Mouse (Mus musculus): ENCODE data around the gene Ehd4. TPM values are rescaled to one million over a fixed set of nuclear protein-coding genes. Genes with fewer than 3 reads are reported as not detected.

Gene Ehd4
- polyA plus RNA-seq, 1 experiment = 55.8 TPM

DNA sequence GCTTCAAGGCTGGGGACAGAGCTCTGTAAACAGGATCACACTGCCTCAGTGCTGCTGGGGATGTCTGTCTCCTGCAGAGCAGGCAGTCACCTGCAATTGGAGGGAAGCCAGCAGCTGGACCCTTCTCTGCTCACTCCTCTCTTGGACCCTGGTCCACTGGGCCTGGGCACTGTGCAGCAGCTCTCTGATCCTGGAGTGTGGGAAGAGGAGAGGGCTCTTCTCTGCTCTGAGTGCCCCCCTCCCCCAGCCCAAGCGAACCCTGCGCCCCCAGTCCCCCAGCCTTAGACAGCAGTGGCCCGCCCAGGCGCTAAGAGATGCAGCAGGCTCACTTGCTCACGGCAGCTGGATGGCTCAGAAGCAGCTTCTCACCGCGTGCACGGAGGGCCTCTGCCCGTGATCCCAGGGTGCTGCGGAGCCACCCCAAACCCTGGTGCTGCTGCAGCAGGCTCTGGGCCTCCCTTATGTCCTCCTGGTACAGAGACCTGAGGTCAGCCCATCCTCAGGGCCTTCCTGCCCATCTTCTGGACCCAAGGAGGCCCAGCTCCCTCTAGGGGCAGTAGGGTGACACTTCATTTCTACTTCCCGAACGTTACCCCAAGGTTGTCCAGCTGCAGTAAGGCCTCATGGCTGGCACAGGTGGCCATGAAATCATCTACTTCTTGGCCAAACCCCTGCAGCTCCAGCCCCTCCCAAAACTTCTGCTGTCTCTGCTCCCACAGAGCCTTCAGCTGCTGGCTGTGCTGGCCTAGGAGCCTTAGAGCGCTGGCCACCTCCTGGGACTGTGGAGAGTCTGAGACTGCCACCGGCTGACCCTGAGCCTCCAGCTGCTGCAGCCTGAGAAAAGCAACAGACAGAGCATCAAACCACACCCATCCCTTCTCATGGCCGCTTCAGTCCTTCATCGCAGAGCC is 85.6 kb downstream of the Ehd4 start:
- Histone ChIP-seq H3K27me3 (replicated peaks) (peaks cover 77% of the 10 kb centered on the region), H3K9me3 (no peaks in the 10 kb centered on the region), H3K4me1 (peaks cover 19% of the 10 kb centered on the region), H3K36me3 (replicated peaks; ENCODE audit: low read length) (no peaks in the 10 kb centered on the region), H3K4me3 (replicated peaks) (no peak overlapping the region)
- no peak for TF ChIP-seq GATA1 (IDR thresholded peaks at IDR 0.05; ENCODE audit: borderline replicate concordance, low read length)
- no peak for TF ChIP-seq FLI1 (IDR thresholded peaks at IDR 0.05; ENCODE audit: low read length)

DNA sequence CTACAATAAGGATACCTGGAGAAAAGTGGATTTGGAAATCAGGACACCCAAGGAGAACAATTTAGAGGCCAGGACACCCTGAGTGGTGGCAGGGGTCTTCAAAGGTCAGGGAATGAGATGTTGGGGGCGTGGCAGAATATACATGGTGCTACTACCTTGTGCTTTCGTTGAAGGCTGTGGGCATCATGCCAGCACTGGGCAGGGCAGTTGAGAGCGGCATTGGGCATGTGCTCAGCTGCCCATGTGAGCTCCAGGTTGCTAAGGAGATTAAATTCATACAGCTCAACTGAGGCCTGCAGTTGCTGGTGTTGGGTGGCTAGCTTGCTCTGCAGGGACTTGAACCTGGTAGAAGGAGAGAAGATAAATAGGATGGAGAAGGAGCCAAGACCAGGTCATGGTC is 88.2 kb downstream of the Ehd4 start:
- Histone ChIP-seq H3K4me1 (peaks cover 19% of the 10 kb centered on the region), H3K27me3 (replicated peaks) (peaks cover 82% of the 10 kb centered on the region), H3K36me3 (replicated peaks; ENCODE audit: low read length) (no peaks in the 10 kb centered on the region), H3K4me3 (replicated peaks) (no peak overlapping the region), H3K9me3 (no peaks in the 10 kb centered on the region)
- TF ChIP-seq FLI1 (IDR thresholded peaks at IDR 0.05; ENCODE audit: low read length) = no peak
- no peak for TF ChIP-seq GATA1 (IDR thresholded peaks at IDR 0.05; ENCODE audit: borderline replicate concordance, low read length)

DNA sequence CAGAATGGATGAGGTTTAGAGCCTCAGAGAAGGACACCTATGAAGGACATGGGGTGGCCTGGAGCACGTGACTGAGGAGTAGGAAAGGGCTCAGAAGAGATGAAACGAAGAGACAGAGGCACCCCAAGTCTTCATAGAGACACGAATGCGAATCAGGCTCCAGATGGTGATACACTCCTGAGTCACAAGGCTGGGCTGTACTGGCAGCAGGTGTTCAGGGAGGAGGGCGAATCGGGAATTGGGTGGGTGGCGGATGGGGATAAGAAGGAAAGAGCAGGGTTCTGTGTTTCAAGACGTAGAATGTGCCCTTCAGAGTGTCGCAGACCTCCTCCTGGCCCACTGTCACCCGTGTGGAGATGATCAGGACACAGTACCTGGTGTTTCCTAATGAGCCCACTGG is 89.2 kb downstream of the Ehd4 start:
- H3K4me3 ChIP-seq (replicated peaks) = no peak overlapping the region
- peaks cover 89% of the 10 kb centered on the region for H3K27me3 ChIP-seq (replicated peaks)
- TF ChIP-seq GATA1 (IDR thresholded peaks at IDR 0.05; ENCODE audit: borderline replicate concordance, low read length) (no peak), FLI1 (IDR thresholded peaks at IDR 0.05; ENCODE audit: low read length) (no peak)
- no peaks in the 10 kb centered on the region for H3K9me3 ChIP-seq
- peaks cover 16% of the 10 kb centered on the region for H3K4me1 ChIP-seq
- no peaks in the 10 kb centered on the region for H3K36me3 ChIP-seq (replicated peaks; ENCODE audit: low read length)

DNA sequence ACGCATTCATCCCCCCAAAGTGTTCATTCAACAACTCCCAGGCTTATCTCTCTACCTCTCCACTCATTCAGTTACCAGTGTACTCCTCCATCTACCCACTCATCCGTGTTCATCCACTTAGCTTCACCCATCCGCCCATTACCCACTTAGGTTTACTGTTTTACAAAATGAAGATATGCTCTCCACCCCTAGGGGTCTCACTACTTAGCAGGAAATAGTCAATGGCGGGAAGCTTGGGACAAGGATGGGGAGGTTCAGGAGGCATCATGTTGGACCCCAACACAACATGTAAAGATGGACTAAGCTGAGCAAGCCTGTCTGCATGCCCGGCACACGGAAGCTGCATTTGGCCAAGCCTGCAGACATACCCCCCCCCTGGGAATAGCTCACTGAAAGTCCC is 89.8 kb downstream of the Ehd4 start:
- H3K4me1 ChIP-seq = peaks cover 10% of the 10 kb centered on the region
- H3K4me3 ChIP-seq (replicated peaks) = no peak overlapping the region
- TF ChIP-seq FLI1 (IDR thresholded peaks at IDR 0.05; ENCODE audit: low read length) (no peak), GATA1 (IDR thresholded peaks at IDR 0.05; ENCODE audit: borderline replicate concordance, low read length) (no peak)
- no peaks in the 10 kb centered on the region for H3K9me3 ChIP-seq
- H3K27me3 ChIP-seq (replicated peaks) = peaks cover 91% of the 10 kb centered on the region
- H3K36me3 ChIP-seq (replicated peaks; ENCODE audit: low read length) = no peaks in the 10 kb centered on the region

DNA sequence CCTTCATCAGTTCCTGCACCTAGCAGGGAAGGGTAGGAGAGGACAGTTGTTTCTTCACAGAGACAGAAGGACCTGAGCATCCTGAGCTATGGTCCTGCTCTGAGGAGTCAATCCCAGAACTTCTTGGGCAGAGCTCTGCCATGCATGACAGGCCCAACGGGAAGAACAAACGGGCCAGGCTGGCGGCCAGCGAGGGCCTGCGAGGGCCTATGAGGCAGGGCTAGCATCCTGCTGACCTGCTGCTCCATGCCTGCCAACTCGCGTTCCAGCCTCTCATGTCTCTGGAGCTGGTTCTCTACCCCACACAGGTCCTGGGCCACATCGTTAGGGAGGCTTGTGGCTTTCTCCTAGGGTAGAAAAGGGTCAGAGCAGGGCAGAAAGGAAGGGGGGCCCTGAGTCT is 92.2 kb downstream of the Ehd4 start:
- TF ChIP-seq FLI1 (IDR thresholded peaks at IDR 0.05; ENCODE audit: low read length) (no peak), GATA1 (IDR thresholded peaks at IDR 0.05; ENCODE audit: borderline replicate concordance, low read length) (no peak)
- Histone ChIP-seq H3K4me1 (no peaks in the 10 kb centered on the region), H3K9me3 (no peaks in the 10 kb centered on the region), H3K27me3 (replicated peaks) (peaks cover 89% of the 10 kb centered on the region), H3K36me3 (replicated peaks; ENCODE audit: low read length) (no peaks in the 10 kb centered on the region), H3K4me3 (replicated peaks) (no peak overlapping the region)

DNA sequence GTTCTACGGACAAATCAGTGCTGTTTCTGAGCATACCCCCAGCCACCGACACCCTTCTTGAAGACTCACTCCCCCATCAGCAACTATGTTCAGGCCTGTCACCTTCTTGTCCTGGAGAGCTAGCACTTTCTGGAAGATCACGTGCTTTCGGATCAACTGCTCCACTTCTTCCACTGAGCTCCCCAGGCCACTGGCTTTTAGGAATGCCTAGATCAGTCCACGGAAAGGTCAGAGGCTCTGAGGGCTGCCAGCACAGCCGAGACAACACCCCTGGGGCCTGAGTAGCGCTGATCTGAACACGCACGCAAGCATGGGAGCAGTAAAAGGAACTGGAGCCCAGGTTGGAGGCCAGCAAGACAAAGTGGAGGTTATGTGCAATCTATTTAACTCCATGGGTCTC is 93.8 kb downstream of the Ehd4 start:
- no peak for TF ChIP-seq FLI1 (IDR thresholded peaks at IDR 0.05; ENCODE audit: low read length)
- TF ChIP-seq GATA1 (IDR thresholded peaks at IDR 0.05; ENCODE audit: borderline replicate concordance, low read length) = no peak
- peaks cover 88% of the 10 kb centered on the region for H3K27me3 ChIP-seq (replicated peaks)
- H3K36me3 ChIP-seq (replicated peaks; ENCODE audit: low read length) = no peaks in the 10 kb centered on the region
- H3K9me3 ChIP-seq = no peaks in the 10 kb centered on the region
- no peaks in the 10 kb centered on the region for H3K4me1 ChIP-seq
- no peak overlapping the region for H3K4me3 ChIP-seq (replicated peaks)

DNA sequence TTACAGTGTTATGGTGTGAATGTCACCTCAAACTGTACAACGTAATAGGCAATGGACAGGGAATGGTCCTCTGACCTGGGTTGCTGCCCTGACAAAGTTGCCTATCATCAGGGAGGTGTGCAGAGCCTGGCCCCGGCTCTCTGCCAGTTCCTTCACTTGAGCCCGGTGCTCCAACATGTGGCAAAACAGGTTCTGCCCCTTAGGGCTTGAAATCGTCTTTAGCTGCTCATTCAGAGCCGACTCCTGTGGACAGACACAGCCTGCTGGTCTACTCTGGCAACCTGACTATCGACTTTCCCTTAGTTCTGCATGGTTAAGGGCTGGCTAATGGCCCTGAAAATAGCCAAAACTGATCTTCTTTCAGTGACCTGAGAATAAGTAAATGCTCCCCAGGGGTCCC is 94.2 kb downstream of the Ehd4 start:
- H3K9me3 ChIP-seq = no peaks in the 10 kb centered on the region
- no peaks in the 10 kb centered on the region for H3K36me3 ChIP-seq (replicated peaks; ENCODE audit: low read length)
- no peak overlapping the region for H3K4me3 ChIP-seq (replicated peaks)
- no peak for TF ChIP-seq FLI1 (IDR thresholded peaks at IDR 0.05; ENCODE audit: low read length)
- TF ChIP-seq GATA1 (IDR thresholded peaks at IDR 0.05; ENCODE audit: borderline replicate concordance, low read length) = no peak
- peaks cover 88% of the 10 kb centered on the region for H3K27me3 ChIP-seq (replicated peaks)
- no peaks in the 10 kb centered on the region for H3K4me1 ChIP-seq

DNA sequence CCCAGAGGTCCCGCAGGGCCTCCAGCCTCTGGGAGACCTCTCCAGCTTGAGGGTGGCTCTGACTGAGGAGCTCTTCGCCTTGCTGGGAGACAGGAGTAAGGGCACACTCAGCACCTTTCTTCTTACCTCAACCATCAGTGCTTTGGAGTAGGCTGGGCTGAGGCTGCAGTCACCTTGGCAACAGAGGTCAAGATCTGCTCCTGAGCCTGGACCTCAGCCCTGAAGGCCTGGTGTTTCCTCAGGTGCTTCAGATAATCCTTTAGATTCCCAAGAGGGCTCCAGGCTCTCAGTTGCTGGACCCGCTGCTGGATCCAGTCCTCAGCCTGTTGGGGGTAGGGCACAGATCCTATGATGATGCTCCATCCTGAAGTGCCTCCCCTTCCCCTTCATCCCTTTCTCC is 94.9 kb downstream of the Ehd4 start:
- no peak for TF ChIP-seq FLI1 (IDR thresholded peaks at IDR 0.05; ENCODE audit: low read length)
- TF ChIP-seq GATA1 (IDR thresholded peaks at IDR 0.05; ENCODE audit: borderline replicate concordance, low read length) = no peak
- Histone ChIP-seq H3K9me3 (no peaks in the 10 kb centered on the region), H3K4me3 (replicated peaks) (no peak overlapping the region), H3K4me1 (no peaks in the 10 kb centered on the region), H3K36me3 (replicated peaks; ENCODE audit: low read length) (no peaks in the 10 kb centered on the region), H3K27me3 (replicated peaks) (peaks cover 89% of the 10 kb centered on the region)

DNA sequence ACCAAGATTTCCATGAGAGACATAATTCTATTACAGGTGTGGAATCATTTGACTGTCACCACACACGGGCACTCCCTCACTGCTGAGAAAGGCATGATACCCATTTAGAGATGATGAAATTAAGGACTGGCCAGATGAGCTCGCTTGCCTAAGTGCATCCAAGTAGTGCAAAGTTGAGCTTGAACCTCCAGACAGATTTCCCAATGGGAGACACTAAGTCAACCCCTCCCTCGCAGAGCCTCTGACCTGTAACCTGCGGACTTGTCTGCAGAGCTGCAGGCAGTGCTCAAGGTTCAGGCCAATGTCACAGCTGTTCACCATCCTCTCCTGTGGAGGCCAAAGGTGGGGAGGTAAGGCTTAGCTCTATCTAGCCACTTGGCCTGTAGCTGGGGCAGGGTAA is 95.6 kb downstream of the Ehd4 start:
- Histone ChIP-seq H3K27me3 (replicated peaks) (peaks cover 83% of the 10 kb centered on the region), H3K4me1 (no peaks in the 10 kb centered on the region), H3K36me3 (replicated peaks; ENCODE audit: low read length) (no peaks in the 10 kb centered on the region), H3K9me3 (no peaks in the 10 kb centered on the region), H3K4me3 (replicated peaks) (no peak overlapping the region)
- TF ChIP-seq GATA1 (IDR thresholded peaks at IDR 0.05; ENCODE audit: borderline replicate concordance, low read length) (no peak), FLI1 (IDR thresholded peaks at IDR 0.05; ENCODE audit: low read length) (no peak)

DNA sequence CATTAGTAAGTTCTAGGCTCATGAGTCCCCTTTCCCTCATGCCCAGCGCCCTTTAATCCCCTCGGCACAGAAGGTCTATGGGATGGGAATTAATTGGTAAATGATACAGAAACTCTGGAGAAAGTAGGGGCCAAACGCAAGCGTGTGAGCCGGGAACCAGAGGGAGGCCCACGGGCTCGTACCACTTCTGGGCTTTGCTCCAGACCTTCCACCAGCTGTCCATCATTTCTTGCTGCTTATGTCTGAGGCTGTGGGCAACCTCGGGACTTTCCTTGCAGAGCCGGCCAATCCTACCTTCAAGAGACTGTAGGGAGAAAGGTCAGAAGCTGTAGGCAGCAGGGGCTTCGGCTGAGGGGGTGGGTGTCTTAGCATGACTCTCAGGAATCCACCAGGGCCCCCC is 98.5 kb downstream of the Ehd4 start:
- no peak for TF ChIP-seq GATA1 (IDR thresholded peaks at IDR 0.05; ENCODE audit: borderline replicate concordance, low read length)
- no peak for TF ChIP-seq FLI1 (IDR thresholded peaks at IDR 0.05; ENCODE audit: low read length)
- H3K27me3 ChIP-seq (replicated peaks) = peaks cover 62% of the 10 kb centered on the region
- H3K36me3 ChIP-seq (replicated peaks; ENCODE audit: low read length) = no peaks in the 10 kb centered on the region
- no peaks in the 10 kb centered on the region for H3K9me3 ChIP-seq
- no peak overlapping the region for H3K4me3 ChIP-seq (replicated peaks)
- no peaks in the 10 kb centered on the region; the same call in 1 of the 2 replicates for H3K4me1 ChIP-seq

All from megakaryocyte, embryonic 14.5 days (primary cell).